Mouse (Mus musculus) regulatory T cell (primary cell): ENCODE results near the gene 9430097D07Rik.

Source experiments
- in situ Hi-C: fragments of 300-600 bp; cut with MboI, MseI; formaldehyde crosslinking; loops from one replicate; pipeline ENCODE4 v1.15.1; 2025; ENCODE audit warnings: high pct_unique_total_duplicates

9430097D07Rik gene

GRCm38 (mm10) chr2:32575586-32576160 is at the start of gene 9430097D07Rik:
Gene 9430097D07Rik (minus strand): TSS chr2:32575684.
- in situ Hi-C loops: loop anchor here (10.0 kb wide), 1 partner anchor 511 kb away; no protein-coding TSS in a partner anchor

- in situ Hi-C loops: no loop called here
Observed at GRCm38 (mm10) chr2:32624111-32624748, 48.7 kb upstream of the 9430097D07Rik start.

- in situ Hi-C loops: no loop called here
Observed at GRCm38 (mm10) chr2:32621517-32621859, 46.0 kb upstream of the 9430097D07Rik start, which contains the start of gene Ak1. Gene Ak1 (plus strand): TSS chr2:32621758.

- in situ Hi-C loops: no loop called here
Observed at GRCm38 (mm10) chr2:32620682-32621516, 45.4 kb upstream of the 9430097D07Rik start.

- in situ Hi-C loops: no loop called here
Observed at GRCm38 (mm10) chr2:32618051-32618450, 42.6 kb upstream of the 9430097D07Rik start.

GRCm38 (mm10) chr2:32617601-32618000 is 42.1 kb upstream of the 9430097D07Rik start:
- in situ Hi-C loops: no loop called here

- in situ Hi-C loops: no loop called here
Observed at GRCm38 (mm10) chr2:32617109-32617508, 41.6 kb upstream of the 9430097D07Rik start.

- in situ Hi-C loops: no loop called here
Observed at GRCm38 (mm10) chr2:32612274-32612673, 36.8 kb upstream of the 9430097D07Rik start.

GRCm38 (mm10) chr2:32610610-32611229 is 35.2 kb upstream of the 9430097D07Rik start:
- in situ Hi-C loops: no loop called here

GRCm38 (mm10) chr2:32608778-32609435 is 33.4 kb upstream of the 9430097D07Rik start:
- in situ Hi-C loops: no loop called here

- in situ Hi-C loops: no loop called here
Observed at GRCm38 (mm10) chr2:32608141-32608777, 32.8 kb upstream of the 9430097D07Rik start.

- in situ Hi-C loops: no loop called here
Observed at GRCm38 (mm10) chr2:32607262-32607947, 31.9 kb upstream of the 9430097D07Rik start.

GRCm38 (mm10) chr2:32606161-32607142 is 31.0 kb upstream of the 9430097D07Rik start:
- in situ Hi-C loops: no loop called here

GRCm38 (mm10) chr2:32604631-32605030 is 29.1 kb upstream of the 9430097D07Rik start:
- in situ Hi-C loops: no loop called here

GRCm38 (mm10) chr2:32602600-32603054 is 27.1 kb upstream of the 9430097D07Rik start:
- in situ Hi-C loops: no loop called here

GRCm38 (mm10) chr2:32601417-32602065 is 26.1 kb upstream of the 9430097D07Rik start:
- in situ Hi-C loops: no loop called here

GRCm38 (mm10) chr2:32599409-32599808 is 23.9 kb upstream of the 9430097D07Rik start, which contains the start of gene St6galnac6:
Gene St6galnac6 (plus strand): TSS chr2:32599709.
- in situ Hi-C loops: no loop called here

- in situ Hi-C loops: no loop called here
Observed at GRCm38 (mm10) chr2:32598506-32598905, 23.0 kb upstream of the 9430097D07Rik start.
